Mouse (Mus musculus) ES-Bruce4 (cell line): ENCODE measurements around the gene Rere. TPM values are rescaled to one million over a fixed set of nuclear protein-coding genes. Genes with fewer than 3 reads are reported as not detected.

Source experiments
- H3K27ac ChIP-seq: 2 replicates; pipeline ENCODE4 v1.5.1; 2012; ENCODE audit warnings: low read length, inconsistent platforms; ENCODE audit not compliant: insufficient read depth
- H3K27me3 ChIP-seq: 2 replicates; pipeline ENCODE4 v1.6.1; 2012; ENCODE audit warnings: mild to moderate bottlenecking, low read length, inconsistent platforms; ENCODE audit not compliant: control insufficient read depth, poor library complexity, insufficient read depth, severe bottlenecking
- H3K36me3 ChIP-seq: 2 replicates; pipeline ENCODE4 v1.6.1; 2012; ENCODE audit warnings: inconsistent platforms, mild to moderate bottlenecking, low read length, moderate library complexity; ENCODE audit not compliant: control insufficient read depth, poor library complexity, insufficient read depth, severe bottlenecking
- H3K4me1 ChIP-seq: one replicate; pipeline ENCODE4 v1.8.1; 2011; ENCODE audit warnings: low read length; ENCODE audit not compliant: control insufficient read depth, insufficient read depth
- H3K4me3 ChIP-seq: 2 replicates; pipeline ENCODE4 v1.5.1; 2011; ENCODE audit warnings: low read depth, mild to moderate bottlenecking, low read length
- H3K9ac ChIP-seq: 2 replicates; pipeline ENCODE4 v1.6.1; 2012; ENCODE audit warnings: low read depth, mild to moderate bottlenecking, inconsistent platforms; ENCODE audit not compliant: poor library complexity, severe bottlenecking
- H3K9me3 ChIP-seq: replicated peaks from 2 replicates; pipeline ENCODE4 v1.6.1; 2012; ENCODE audit warnings: mild to moderate bottlenecking, low read length, inconsistent platforms; ENCODE audit not compliant: control insufficient read depth, poor library complexity, insufficient read depth, severe bottlenecking
- CTCF ChIP-seq: IDR thresholded peaks from one replicate; pipeline ENCODE4 v1.8.1; 2011; ENCODE audit warnings: low read depth, low read length
- EP300 ChIP-seq: IDR thresholded peaks from 2 replicates; pipeline ENCODE4 v1.6.1; 2011; ENCODE audit warnings: low read depth, low read length; ENCODE audit not compliant: insufficient read depth
- POLR2A ChIP-seq: IDR thresholded peaks from one replicate; pipeline ENCODE4 v1.8.1; 2011; ENCODE audit warnings: low read length; ENCODE audit not compliant: insufficient read depth
- polyA plus RNA-seq: library from polyadenylated mRNA; stranded (reverse); fragments of >200 nt; gene quantifications from 2 replicates; pipeline ENCODE4 v1.2.4, GENCODE M21; 2011; ENCODE audit warnings: low read depth; ENCODE audit not compliant: missing spikeins, insufficient read depth, insufficient read length

Rere gene
- polyA plus RNA-seq, 1 experiment: 77.3 TPM

DNA sequence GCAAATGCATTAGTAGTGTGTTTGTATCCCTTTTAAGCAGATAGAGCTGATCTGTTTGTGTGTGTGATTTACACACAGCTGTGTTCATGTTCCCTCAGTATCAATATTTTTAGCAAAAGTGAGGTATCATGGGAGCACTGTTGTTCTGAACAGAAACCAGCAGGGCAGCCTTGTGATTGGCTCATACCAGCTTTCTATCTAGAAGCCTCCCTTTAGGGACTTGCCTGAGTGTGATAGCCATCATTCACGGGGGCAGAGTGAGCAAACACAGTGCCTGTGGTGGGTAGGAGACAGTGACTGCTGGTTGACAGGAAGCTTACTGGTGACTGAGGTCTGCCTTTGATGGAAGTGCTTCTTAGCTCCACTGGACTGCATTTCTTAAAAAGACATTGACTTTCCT is 276.5 kb downstream of the Rere start:
- no peak overlapping the region for H3K27ac ChIP-seq
- H3K9me3 ChIP-seq: no peaks in the 10 kb centered on the region
- TF ChIP-seq CTCF (no peak), POLR2A (no peak), EP300 (no peak)
- H3K4me1 ChIP-seq: no peaks in the 10 kb centered on the region
- H3K36me3 ChIP-seq: no peaks in the 10 kb centered on the region
- H3K4me3 ChIP-seq: no peak overlapping the region
- H3K27me3 ChIP-seq: no peaks in the 10 kb centered on the region
- no peak overlapping the region for H3K9ac ChIP-seq

DNA sequence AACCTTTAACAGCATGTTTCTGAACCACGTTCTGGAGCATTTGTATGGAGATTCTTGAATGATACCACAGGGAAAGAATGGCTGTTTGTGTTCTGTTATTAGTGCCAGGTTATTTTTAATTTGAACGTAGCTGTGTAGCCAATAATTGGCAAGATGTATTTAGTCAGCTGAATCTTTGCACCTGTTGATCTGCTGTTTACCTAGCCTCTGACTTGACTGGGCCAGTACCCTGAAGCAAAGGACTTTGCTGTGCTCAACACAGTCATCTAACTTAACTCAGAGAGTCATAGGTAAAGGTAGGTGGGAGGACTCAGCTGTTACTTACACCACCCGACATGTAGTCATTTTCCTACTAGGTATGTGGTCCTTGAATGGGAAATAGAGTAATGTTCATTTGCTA is 278.1 kb downstream of the Rere start:
- H3K9ac ChIP-seq: no peak overlapping the region
- H3K4me1 ChIP-seq: no peaks in the 10 kb centered on the region
- no peak overlapping the region for H3K27ac ChIP-seq
- TF ChIP-seq POLR2A (no peak), EP300 (no peak), CTCF (no peak)
- H3K9me3 ChIP-seq: no peaks in the 10 kb centered on the region
- H3K4me3 ChIP-seq: no peak overlapping the region
- no peaks in the 10 kb centered on the region for H3K27me3 ChIP-seq
- no peaks in the 10 kb centered on the region for H3K36me3 ChIP-seq

DNA sequence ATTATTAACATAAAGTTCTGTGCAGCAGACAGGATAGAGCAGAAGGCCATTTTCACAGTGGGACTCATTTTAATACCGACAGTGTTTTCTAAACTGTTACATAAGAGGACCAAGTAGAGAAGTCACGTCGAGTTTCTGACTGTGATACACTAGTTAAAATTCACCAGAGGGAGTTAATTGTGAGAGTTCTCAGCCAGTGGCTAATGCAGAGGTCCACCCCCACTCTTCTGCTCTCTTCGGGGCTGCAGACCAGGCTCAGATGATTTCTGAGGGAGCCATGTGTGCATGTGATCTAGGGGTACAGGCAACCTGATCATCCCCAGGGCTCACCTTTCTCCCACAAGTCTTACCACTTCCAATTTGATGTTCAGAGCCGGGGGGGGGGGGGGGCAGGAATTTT is 281.8 kb downstream of the Rere start:
- Histone ChIP-seq H3K4me1 (peaks cover 3% of the 10 kb centered on the region), H3K9me3 (no peaks in the 10 kb centered on the region), H3K36me3 (no peaks in the 10 kb centered on the region), H3K9ac (no peak overlapping the region), H3K4me3 (no peak overlapping the region), H3K27me3 (no peaks in the 10 kb centered on the region), H3K27ac (no peak overlapping the region)
- no peak for TF ChIP-seq CTCF
- TF ChIP-seq POLR2A: no peak
- TF ChIP-seq EP300: no peak

DNA sequence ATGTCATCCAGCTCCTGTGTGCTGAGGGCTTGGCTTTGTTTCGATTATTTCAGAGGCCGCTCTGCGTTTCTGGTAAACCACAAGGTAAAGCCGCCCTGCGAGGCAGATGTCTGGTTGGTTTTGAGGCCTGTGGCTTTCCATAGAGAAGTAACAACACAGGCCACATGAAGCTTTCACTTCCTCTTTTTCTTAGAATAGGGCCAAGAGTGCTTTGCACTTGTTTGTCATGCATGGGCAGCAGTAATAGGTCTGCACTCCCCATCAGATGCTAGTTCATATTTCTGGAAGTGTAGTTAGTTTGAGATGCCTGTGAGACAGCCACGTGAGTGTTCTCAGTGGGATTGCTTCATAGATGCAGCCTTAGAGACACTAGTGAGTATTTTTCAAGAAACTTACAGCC is 284.7 kb downstream of the Rere start:
- Histone ChIP-seq H3K4me3 (no peak overlapping the region), H3K9ac (no peak overlapping the region), H3K4me1 (peaks cover 5% of the 10 kb centered on the region), H3K9me3 (no peaks in the 10 kb centered on the region), H3K27me3 (no peaks in the 10 kb centered on the region), H3K27ac (no peak overlapping the region), H3K36me3 (no peaks in the 10 kb centered on the region)
- TF ChIP-seq POLR2A (no peak), CTCF (no peak), EP300 (no peak)

DNA sequence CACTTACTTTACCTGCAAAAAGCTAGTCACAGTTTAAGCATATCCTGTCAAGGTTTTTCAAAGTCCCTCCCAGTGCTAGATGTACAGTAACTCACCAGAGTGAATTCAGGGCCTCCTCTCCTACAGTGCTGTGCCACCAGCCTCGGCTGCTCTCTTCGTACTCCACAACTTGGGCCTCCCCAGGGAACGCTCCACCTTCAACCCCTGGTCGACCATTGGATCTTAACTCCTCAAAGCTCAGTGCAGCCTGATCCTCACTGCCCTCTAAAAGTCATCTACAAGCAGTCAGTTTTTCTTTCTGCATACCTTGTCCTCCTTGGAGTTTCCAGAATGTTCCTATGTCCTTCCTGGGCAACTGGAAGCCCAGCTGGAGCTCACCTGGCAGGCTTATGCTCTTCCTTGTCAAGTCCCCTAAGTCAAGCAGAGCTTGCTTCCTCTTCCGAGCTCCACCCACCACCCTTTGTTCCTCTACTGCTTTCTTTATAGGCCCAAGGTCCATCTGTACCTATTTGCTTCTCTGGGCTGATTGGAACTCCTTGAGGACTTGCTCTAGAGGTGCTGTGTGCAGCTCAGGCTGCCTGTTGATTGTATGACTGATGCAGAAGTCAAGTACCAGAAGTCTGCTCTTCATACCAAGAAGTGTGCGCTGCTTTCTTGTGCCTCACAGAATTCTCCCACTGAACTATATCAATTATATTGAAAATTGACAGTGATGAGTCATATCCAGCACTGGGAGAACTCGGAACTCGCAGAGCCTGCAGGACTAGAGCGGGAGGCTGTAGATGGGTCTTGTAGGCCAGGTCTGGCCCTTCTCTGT is 287.1 kb downstream of the Rere start:
- Histone ChIP-seq H3K27ac (no peak overlapping the region), H3K9ac (peak overlapping the region; percentile 97), H3K4me3 (peak overlapping the region; percentile 95), H3K4me1 (peaks cover 5% of the 10 kb centered on the region), H3K36me3 (peaks cover 2% of the 10 kb centered on the region; the same call in 1 of the 2 replicates), H3K9me3 (no peaks in the 10 kb centered on the region), H3K27me3 (no peaks in the 10 kb centered on the region)
- no peak for TF ChIP-seq POLR2A
- no peak for TF ChIP-seq CTCF
- no peak for TF ChIP-seq EP300

DNA sequence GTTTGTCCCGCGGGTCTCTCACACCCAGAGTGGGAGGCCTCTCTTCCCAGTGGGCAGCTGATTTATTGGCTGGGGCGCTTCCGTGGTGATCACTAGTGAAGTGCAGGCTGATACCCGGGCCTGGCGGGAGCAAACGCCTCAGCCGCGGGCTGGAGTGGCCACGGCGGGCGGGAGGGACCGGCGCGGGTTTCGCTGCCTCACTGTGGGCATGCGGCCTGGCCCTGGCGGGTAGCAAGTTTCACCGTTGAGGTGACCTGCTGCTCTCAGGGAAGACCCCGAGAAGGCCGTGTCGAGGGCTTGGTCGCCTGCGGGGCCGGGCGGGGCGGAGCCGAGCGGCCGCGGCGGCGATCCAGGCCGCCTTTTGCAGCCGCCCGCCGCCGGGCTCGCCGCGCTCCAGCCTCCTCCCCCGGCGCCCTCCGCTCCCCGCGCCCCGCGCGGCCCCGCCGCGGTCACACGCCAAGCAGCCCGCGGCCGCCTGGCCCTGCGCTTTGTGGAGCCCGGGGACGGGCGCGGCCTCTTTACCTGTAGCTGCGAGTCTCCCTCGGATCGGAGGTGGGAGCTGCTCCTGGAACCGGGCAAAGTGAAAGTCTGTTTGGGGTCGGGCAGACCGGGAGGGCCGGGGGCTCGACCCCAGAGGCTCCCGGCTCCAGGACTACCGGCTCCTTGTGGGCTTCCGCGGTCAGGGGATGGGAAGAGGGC is 287.8 kb downstream of the Rere start:
- peaks cover 5% of the 10 kb centered on the region for H3K4me1 ChIP-seq
- peak overlapping the region; percentile 97 for H3K9ac ChIP-seq
- no peak overlapping the region for H3K27ac ChIP-seq
- peaks cover 2% of the 10 kb centered on the region; the same call in 1 of the 2 replicates for H3K36me3 ChIP-seq
- H3K27me3 ChIP-seq: no peaks in the 10 kb centered on the region
- TF ChIP-seq EP300 (no peak), CTCF (no peak), POLR2A (no peak)
- peak overlapping the region; percentile 95 for H3K4me3 ChIP-seq
- H3K9me3 ChIP-seq: no peaks in the 10 kb centered on the region
